Mouse (Mus musculus) erythroblast, embryonic 14.5 days (primary cell): ENCODE data around the gene Atxn7.

Source experiments
- GATA1 ChIP-seq: IDR thresholded peaks from 2 replicates; pipeline ENCODE4 v1.6.1; 2012; ENCODE audit warnings: low read length, inconsistent platforms, mixed read lengths
- TAL1 ChIP-seq: IDR thresholded peaks from 3 replicates; pipeline ENCODE4 v1.6.1; 2012; ENCODE audit warnings: low read length, inconsistent platforms, mixed read lengths

GRCm38 (mm10) chr14:13963527-13963926, 2.3 kb downstream of the Atxn7 start:
- TF ChIP-seq TAL1 = no peak
- TF ChIP-seq GATA1 = no peak
